Mouse (Mus musculus) forebrain, embryonic 11.5 days (tissue): ENCODE results near the gene Pbx1. TPM values are rescaled to one million over a fixed set of nuclear protein-coding genes. Genes with fewer than 3 reads are reported as not detected.

Experiments
- ATAC-seq: fragments of 200-750 bp; cut with Nextera tagmentation; replicated peaks from 2 replicates; pipeline ENCODE4 v1.8.0; 2017; ENCODE audit warnings: moderate TSS enrichment; ENCODE audit not compliant: low FRiP score
- DNase-seq: peaks from one replicate; pipeline ENCODE4 v3.0.0-alpha.2; 2017; ENCODE audit warnings: low spot score
- H3K27ac ChIP-seq: fragments of 300-500 bp; sonication (generic); 2 replicates; pipeline ENCODE4 v1.5.1; 2014; ENCODE audit warnings: low read depth, low read length
- H3K27me3 ChIP-seq: fragments of 300-500 bp; sonication (generic); 2 replicates; pipeline ENCODE4 v1.6.1; 2014; ENCODE audit warnings: mild to moderate bottlenecking, low read length, mixed read lengths; ENCODE audit not compliant: control insufficient read depth, insufficient read depth
- H3K36me3 ChIP-seq: fragments of 300-500 bp; sonication (generic); 2 replicates; pipeline ENCODE4 v1.6.1; 2014; ENCODE audit warnings: mild to moderate bottlenecking, low read length, moderate library complexity, mixed read lengths; ENCODE audit not compliant: control insufficient read depth, insufficient read depth
- H3K4me1 ChIP-seq: fragments of 300-500 bp; sonication (generic); replicated peaks from 2 replicates; pipeline ENCODE4 v1.6.1; 2014; ENCODE audit warnings: low read length, mixed read lengths; ENCODE audit not compliant: control insufficient read depth, insufficient read depth
- H3K4me2 ChIP-seq: fragments of 300-500 bp; sonication (generic); 2 replicates; pipeline ENCODE4 v1.6.1; 2014; ENCODE audit warnings: low read depth, mild to moderate bottlenecking, low read length, moderate library complexity, mixed read lengths; ENCODE audit not compliant: severe bottlenecking
- H3K4me3 ChIP-seq: fragments of 300-500 bp; sonication (generic); 2 replicates; pipeline ENCODE4 v1.5.1; 2014; ENCODE audit warnings: low read depth, low read length
- H3K9ac ChIP-seq: fragments of 300-500 bp; sonication (generic); 2 replicates; pipeline ENCODE4 v1.6.1; 2014; ENCODE audit warnings: low read length
- H3K9me3 ChIP-seq: fragments of 300-500 bp; sonication (generic); 2 replicates; pipeline ENCODE4 v1.6.1; 2016; ENCODE audit warnings: low read length, mixed read lengths; ENCODE audit not compliant: control insufficient read depth
- WGBS: fragments of 180-500 bp; shearing (Covaris S2); extraction: QIAGEN DNeasy Blood & Tissue Kit; methylation state at CpG from one replicate; pipeline ENCODE4 v1.1.7; 2014; 5-methylcytosine and 5-hydroxymethylcytosine counted together
- polyA plus RNA-seq: library from polyadenylated mRNA; unstranded; fragments of >200 nt; fragmentation: Nextera tagmentation; extraction: Ambion mirVana; gene quantifications from 2 replicates; pipeline ENCODE4 v1.2.1, GENCODE M21; 2014

Gene Pbx1
- polyA plus RNA-seq, 1 experiment from 2014 or later, result 51.1 TPM

- ATAC-seq, result peak; percentile 63
- Histone ChIP-seq H3K9ac (no peak overlapping the region), H3K27ac (peak overlapping the region; percentile 52), H3K36me3 (no peaks in the 10 kb centered on the region), H3K4me1 (peaks cover 15% of the 10 kb centered on the region; the same call in 1 of the 2 replicates), H3K9me3 (no peaks in the 10 kb centered on the region), H3K27me3 (no peaks in the 10 kb centered on the region), H3K4me3 (no peak overlapping the region), H3K4me2 (peak overlapping the region; percentile 28; the same call in 1 of the 2 replicates)
- 5% methylated on average over 12 of the region's 12 CpGs for WGBS
- no peak for DNase-seq
Observed at GRCm38 (mm10) chr1:168341863-168342262, 90.2 kb downstream of the Pbx1 start.

- Histone ChIP-seq H3K4me3 (no peak overlapping the region), H3K27me3 (no peaks in the 10 kb centered on the region), H3K36me3 (no peaks in the 10 kb centered on the region), H3K27ac (peak overlapping the region; percentile 52), H3K4me1 (peaks cover 15% of the 10 kb centered on the region; the same call in 1 of the 2 replicates), H3K9me3 (no peaks in the 10 kb centered on the region), H3K4me2 (no peak overlapping the region), H3K9ac (no peak overlapping the region)
- peak; percentile 39 for ATAC-seq
- WGBS, result 77% methylated on average over 6 of the region's 6 CpGs
- DNase-seq, result no peak
Observed at GRCm38 (mm10) chr1:168341368-168341767, 90.7 kb downstream of the Pbx1 start.

- Histone ChIP-seq H3K27me3 (no peaks in the 10 kb centered on the region), H3K9ac (no peak overlapping the region), H3K36me3 (peaks cover 4% of the 10 kb centered on the region), H3K27ac (no peak overlapping the region), H3K9me3 (no peaks in the 10 kb centered on the region), H3K4me1 (peaks cover 2% of the 10 kb centered on the region; the same call in 1 of the 2 replicates), H3K4me2 (no peak overlapping the region), H3K4me3 (no peak overlapping the region)
- DNase-seq (no peak), ATAC-seq (no peak)
- WGBS, result 91% methylated on average over 7 of the region's 7 CpGs
Observed at GRCm38 (mm10) chr1:168336238-168336818, 95.7 kb downstream of the Pbx1 start.

- Histone ChIP-seq H3K4me3 (no peak overlapping the region), H3K27ac (no peak overlapping the region), H3K4me2 (no peak overlapping the region), H3K36me3 (peaks cover 4% of the 10 kb centered on the region), H3K9me3 (no peaks in the 10 kb centered on the region), H3K9ac (no peak overlapping the region), H3K4me1 (peaks cover 7% of the 10 kb centered on the region; the same call in 1 of the 2 replicates), H3K27me3 (no peaks in the 10 kb centered on the region)
- WGBS, result 92% methylated on average over 8 of the region's 8 CpGs
- DNase-seq, result no peak
- ATAC-seq, result no peak
Observed at GRCm38 (mm10) chr1:168334831-168335574, 97.1 kb downstream of the Pbx1 start.

- Histone ChIP-seq H3K4me1 (peaks cover 17% of the 10 kb centered on the region), H3K27ac (no peak overlapping the region), H3K4me2 (no peak overlapping the region), H3K36me3 (peaks cover 4% of the 10 kb centered on the region), H3K9me3 (no peaks in the 10 kb centered on the region), H3K9ac (no peak overlapping the region), H3K4me3 (no peak overlapping the region), H3K27me3 (no peaks in the 10 kb centered on the region)
- ATAC-seq (no peak), DNase-seq (no peak)
- 92% methylated on average over 9 of the region's 9 CpGs for WGBS
Observed at GRCm38 (mm10) chr1:168332056-168332455, 100.0 kb downstream of the Pbx1 start.

GRCm38 (mm10) chr1:168328236-168328605 lies 103.8 kb downstream of the Pbx1 start:
- no peaks in the 10 kb centered on the region for H3K36me3 ChIP-seq

GRCm38 (mm10) chr1:168327405-168328235 lies 104.5 kb downstream of the Pbx1 start:
- Histone ChIP-seq H3K4me1 (peaks cover 37% of the 10 kb centered on the region), H3K27ac (peak overlapping the region; percentile 8; the same call in 1 of the 2 replicates), H3K27me3 (no peaks in the 10 kb centered on the region), H3K4me3 (no peak overlapping the region), H3K9me3 (no peaks in the 10 kb centered on the region), H3K4me2 (no peak overlapping the region), H3K9ac (no peak overlapping the region), H3K36me3 (no peaks in the 10 kb centered on the region)
- DNase-seq, result no peak
- ATAC-seq, result peak; percentile 55; the same call in 1 of the 2 replicates
- WGBS, result 51% methylated on average over 18 of the region's 18 CpGs

More at GRCm38 (mm10) chr1:168328236-168328605, 103.8 kb downstream of the Pbx1 start:
- Histone ChIP-seq H3K9me3 (no peaks in the 10 kb centered on the region), H3K4me3 (no peak overlapping the region), H3K27ac (no peak overlapping the region; the same call in 1 of the 2 replicates), H3K27me3 (no peaks in the 10 kb centered on the region), H3K9ac (no peak overlapping the region), H3K4me1 (peaks cover 37% of the 10 kb centered on the region), H3K4me2 (no peak overlapping the region)
- ATAC-seq (peak; percentile 20; the same call in 1 of the 2 replicates), DNase-seq (no peak)
- WGBS, result 62% methylated on average over 3 of the region's 3 CpGs

GRCm38 (mm10) chr1:168325786-168326185 lies 106.3 kb downstream of the Pbx1 start:
- 58% methylated on average over 4 of the region's 4 CpGs for WGBS
- Histone ChIP-seq H3K4me3 (no peak overlapping the region), H3K36me3 (no peaks in the 10 kb centered on the region), H3K27ac (no peak overlapping the region), H3K4me1 (peaks cover 37% of the 10 kb centered on the region), H3K4me2 (no peak overlapping the region), H3K9ac (peak overlapping the region; percentile 4; the same call in 1 of the 2 replicates), H3K27me3 (no peaks in the 10 kb centered on the region), H3K9me3 (no peaks in the 10 kb centered on the region)
- no peak for ATAC-seq
- no peak for DNase-seq
